Mouse (Mus musculus): Measurements from ENCODE around the gene Gm20498.

- TF ChIP-seq POLR2A (IDR thresholded peaks at IDR 0.05; ENCODE audit: insufficient read length, low read depth), result no peak
- no peak for TF ChIP-seq MAX (IDR thresholded peaks at IDR 0.05; ENCODE audit: low read depth)
- no peak for TF ChIP-seq TCF12 (IDR thresholded peaks at IDR 0.05; ENCODE audit: insufficient read depth, poor library complexity, severe bottlenecking)
These were observed 35.2 kb upstream of the Gm20498 start for GRCm38 (mm10) chr12:81567931-81568330.

Data from myocyte (in vitro differentiated cells).